Mouse (Mus musculus): ENCODE measurements around the gene Tmem191c.

Tmem191c gene

DNA sequence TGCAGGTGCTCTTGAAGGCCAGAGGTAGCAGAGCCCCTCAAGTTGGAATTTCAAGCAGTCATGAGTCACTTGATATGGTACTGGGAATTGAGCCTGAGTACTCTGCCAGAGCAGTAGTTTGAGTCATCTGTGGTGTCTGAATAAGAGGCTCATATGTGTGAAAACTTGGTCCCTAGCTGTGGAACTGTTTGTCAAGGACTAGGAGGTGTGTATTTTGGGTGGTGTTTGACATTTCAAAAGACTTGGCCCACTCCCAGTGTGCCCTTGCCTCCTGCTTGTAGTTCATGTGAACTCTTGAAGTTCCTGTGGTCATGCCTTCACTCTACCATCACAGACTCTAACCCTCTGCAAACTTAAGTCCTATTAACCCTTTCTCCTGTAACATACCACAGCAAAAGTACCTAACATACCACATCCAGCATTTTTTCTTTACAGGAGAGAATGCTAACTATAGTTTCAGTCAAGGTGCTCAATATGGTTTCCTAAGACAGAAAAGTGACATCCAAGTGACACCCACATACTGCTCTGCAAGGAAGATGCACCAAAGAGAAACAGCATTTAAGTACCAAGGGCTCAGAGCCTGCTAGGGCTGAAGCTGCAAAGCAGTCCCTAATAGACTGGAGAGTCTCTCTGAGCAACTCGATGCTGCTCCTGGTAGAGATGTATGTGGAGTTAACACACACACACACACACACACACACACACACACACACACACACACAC is 54.1 kb downstream of the Tmem191c start:
- no peak for DNase-seq (ENCODE audit: low spot score)

DNA sequence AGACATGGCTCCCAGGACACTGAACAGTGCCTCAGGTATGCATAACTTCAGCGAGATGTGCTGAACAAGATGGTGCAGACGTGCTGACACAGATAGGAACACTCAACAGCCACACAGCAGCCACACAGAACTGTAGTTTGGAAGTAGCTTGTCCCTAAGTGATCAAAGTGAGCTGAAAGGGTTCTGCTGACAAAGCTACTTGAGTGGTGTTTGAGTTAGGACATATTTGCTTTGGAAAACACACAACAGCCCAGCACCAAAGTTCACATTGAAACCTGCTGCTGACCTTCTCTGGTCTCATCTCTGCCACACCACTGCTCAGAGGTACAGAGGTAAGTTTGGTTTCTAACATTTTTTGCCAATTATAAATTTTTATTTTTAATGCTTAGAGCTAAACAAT is 55.2 kb downstream of the Tmem191c start, which contains the start of gene Serpind1:
Gene Serpind1 (plus strand): TSS at position 256 of the 400 bp plus-strand sequence.
- DNase-seq (ENCODE audit: low spot score), result no peak

DNA sequence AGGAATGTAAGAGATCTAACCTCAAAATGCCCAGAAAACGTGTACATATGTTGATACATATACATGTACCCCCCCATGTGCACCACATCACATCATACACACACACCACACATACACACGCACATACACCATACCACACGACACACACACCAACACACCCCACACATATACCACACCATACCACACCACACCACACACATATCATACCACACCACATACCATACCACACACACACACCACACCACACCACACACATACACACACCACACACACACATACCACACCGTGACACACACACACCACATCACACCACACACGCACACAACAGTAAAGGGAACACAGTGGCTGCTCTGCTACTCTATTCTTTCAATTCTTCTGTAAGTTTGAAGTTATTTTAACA is 56.0 kb downstream of the Tmem191c start:
- DNase-seq (ENCODE audit: low spot score), result no peak
